Mouse (Mus musculus): ENCODE measurements at regions not wholly inside any gene's neighbourhood (a gene's known extent, or its start where the extent isn't known, plus 50 kb on each side); places are given as distances from the start of the nearest gene placed in this dataset.

GRCm38 (mm10) chr4:81568404-81568803, 125.8 kb upstream of the Mpdz start:
- Histone ChIP-seq H3K9ac (replicated peaks; ENCODE audit: low read depth, low read length) (no peak overlapping the region; the same call in 1 of the 2 replicates), H3K4me3 (replicated peaks; ENCODE audit: low read length) (no peak overlapping the region), H3K27ac (ENCODE audit: low read length) (peak overlapping the region; percentile 91), H3K9me3 (ENCODE audit: control insufficient read depth, low read length) (no peaks in the 10 kb centered on the region), H3K27me3 (replicated peaks; ENCODE audit: control insufficient read depth, insufficient read depth, low read length) (no peaks in the 10 kb centered on the region), H3K4me1 (replicated peaks; ENCODE audit: control insufficient read depth, insufficient read depth, low read length) (peaks cover 53% of the 10 kb centered on the region), H3K36me3 (ENCODE audit: control insufficient read depth, insufficient read depth) (no peaks in the 10 kb centered on the region), H3K4me2 (ENCODE audit: low read length) (no peak overlapping the region)
- 31% methylated on average over 6 of the region's 6 CpGs for whole genome bisulfite sequencing
- ATAC-seq = peak; percentile 51

GRCm38 (mm10) chr4:81567928-81568327, 125.3 kb upstream of the Mpdz start:
- peaks cover 52% of the 10 kb centered on the region for H3K4me1 ChIP-seq (replicated peaks; ENCODE audit: control insufficient read depth, insufficient read depth, low read length)

GRCm38 (mm10) chr4:81566526-81566925, 123.9 kb upstream of the Mpdz start:
- peaks cover 50% of the 10 kb centered on the region for H3K4me1 ChIP-seq (replicated peaks; ENCODE audit: control insufficient read depth, insufficient read depth, low read length)
- H3K9me3 ChIP-seq (ENCODE audit: control insufficient read depth, low read length) = no peaks in the 10 kb centered on the region
- peak overlapping the region; percentile 2; the same call in 1 of the 2 replicates for H3K9ac ChIP-seq (replicated peaks; ENCODE audit: low read depth, low read length)
- no peaks in the 10 kb centered on the region for H3K36me3 ChIP-seq (ENCODE audit: control insufficient read depth, insufficient read depth)
- H3K4me3 ChIP-seq (replicated peaks; ENCODE audit: low read length) = 0 out of 2 replicates have a peak overlapping the region, but pooled peaks have one; percentile 1
- H3K27ac ChIP-seq (ENCODE audit: low read length) = peak overlapping the region; percentile 91
- H3K27me3 ChIP-seq (replicated peaks; ENCODE audit: control insufficient read depth, insufficient read depth, low read length) = no peaks in the 10 kb centered on the region
- ATAC-seq = peak; percentile 65
- H3K4me2 ChIP-seq (ENCODE audit: low read length) = peak overlapping the region; percentile 39
- WGBS = 18% methylated on average over 11 of the region's 11 CpGs

More at GRCm38 (mm10) chr4:81567928-81568327, 125.3 kb upstream of the Mpdz start:
- H3K36me3 ChIP-seq (ENCODE audit: control insufficient read depth, insufficient read depth) = no peaks in the 10 kb centered on the region
- H3K9me3 ChIP-seq (ENCODE audit: control insufficient read depth, low read length) = no peaks in the 10 kb centered on the region
- WGBS = 15% methylated on average over 5 of the region's 5 CpGs
- no peak overlapping the region; the same call in 1 of the 2 replicates for H3K4me2 ChIP-seq (ENCODE audit: low read length)
- H3K27me3 ChIP-seq (replicated peaks; ENCODE audit: control insufficient read depth, insufficient read depth, low read length) = no peaks in the 10 kb centered on the region
- no peak overlapping the region for H3K9ac ChIP-seq (replicated peaks; ENCODE audit: low read depth, low read length)
- H3K27ac ChIP-seq (ENCODE audit: low read length) = peak overlapping the region; percentile 91
- no peak overlapping the region for H3K4me3 ChIP-seq (replicated peaks; ENCODE audit: low read length)
- peak; percentile 93 for ATAC-seq

- peak; percentile 59 for ATAC-seq
- peaks cover 53% of the 10 kb centered on the region for H3K4me1 ChIP-seq (replicated peaks; ENCODE audit: control insufficient read depth, insufficient read depth, low read length)
- no peaks in the 10 kb centered on the region for H3K9me3 ChIP-seq (ENCODE audit: control insufficient read depth, low read length)
- peak overlapping the region; percentile 42 for H3K4me2 ChIP-seq (ENCODE audit: low read length)
- WGBS = 42% methylated on average over 21 of the region's 21 CpGs
- no peaks in the 10 kb centered on the region for H3K36me3 ChIP-seq (ENCODE audit: control insufficient read depth, insufficient read depth)
- H3K27me3 ChIP-seq (replicated peaks; ENCODE audit: control insufficient read depth, insufficient read depth, low read length) = no peaks in the 10 kb centered on the region
- no peak overlapping the region for H3K4me3 ChIP-seq (replicated peaks; ENCODE audit: low read length)
- H3K27ac ChIP-seq (ENCODE audit: low read length) = peak overlapping the region; percentile 91
- peak overlapping the region; percentile 32 for H3K9ac ChIP-seq (replicated peaks; ENCODE audit: low read depth, low read length)
These were observed 123.1 kb upstream of the Mpdz start for GRCm38 (mm10) chr4:81565422-81566395.

GRCm38 (mm10) chr4:81564446-81564845, 121.8 kb upstream of the Mpdz start:
- no peaks in the 10 kb centered on the region for H3K27me3 ChIP-seq (replicated peaks; ENCODE audit: control insufficient read depth, insufficient read depth, low read length)
- no peak overlapping the region for H3K4me3 ChIP-seq (replicated peaks; ENCODE audit: low read length)
- peak overlapping the region; percentile 37 for H3K4me2 ChIP-seq (ENCODE audit: low read length)
- H3K27ac ChIP-seq (ENCODE audit: low read length) = no peak overlapping the region
- no peaks in the 10 kb centered on the region for H3K36me3 ChIP-seq (ENCODE audit: control insufficient read depth, insufficient read depth)
- peaks cover 53% of the 10 kb centered on the region for H3K4me1 ChIP-seq (replicated peaks; ENCODE audit: control insufficient read depth, insufficient read depth, low read length)
- WGBS = 5% methylated on average over 6 of the region's 6 CpGs
- ATAC-seq = no peak
- H3K9ac ChIP-seq (replicated peaks; ENCODE audit: low read depth, low read length) = peak overlapping the region; percentile 35; the same call in 1 of the 2 replicates
- H3K9me3 ChIP-seq (ENCODE audit: control insufficient read depth, low read length) = no peaks in the 10 kb centered on the region

- Histone ChIP-seq H3K9ac (replicated peaks; ENCODE audit: low read depth, low read length) (no peak overlapping the region), H3K4me1 (replicated peaks; ENCODE audit: control insufficient read depth, insufficient read depth, low read length) (peaks cover 45% of the 10 kb centered on the region), H3K9me3 (ENCODE audit: control insufficient read depth, low read length) (no peaks in the 10 kb centered on the region), H3K27ac (ENCODE audit: low read length) (peak overlapping the region; percentile 51; the same call in 1 of the 2 replicates), H3K4me2 (ENCODE audit: low read length) (peak overlapping the region; percentile 18; the same call in 1 of the 2 replicates), H3K4me3 (replicated peaks; ENCODE audit: low read length) (no peak overlapping the region), H3K27me3 (replicated peaks; ENCODE audit: control insufficient read depth, insufficient read depth, low read length) (no peaks in the 10 kb centered on the region), H3K36me3 (ENCODE audit: control insufficient read depth, insufficient read depth) (no peaks in the 10 kb centered on the region)
- WGBS = 33% methylated on average over 10 of the region's 10 CpGs
- ATAC-seq = no peak
These were observed 121.0 kb upstream of the Mpdz start for GRCm38 (mm10) chr4:81563574-81563973.

GRCm38 (mm10) chr4:81561453-81561852, 118.8 kb upstream of the Mpdz start:
- no peak overlapping the region for H3K4me3 ChIP-seq (replicated peaks; ENCODE audit: low read length)
- H3K9me3 ChIP-seq (ENCODE audit: control insufficient read depth, low read length) = no peaks in the 10 kb centered on the region
- no peak for ATAC-seq
- peaks cover 27% of the 10 kb centered on the region for H3K4me1 ChIP-seq (replicated peaks; ENCODE audit: control insufficient read depth, insufficient read depth, low read length)
- H3K27me3 ChIP-seq (replicated peaks; ENCODE audit: control insufficient read depth, insufficient read depth, low read length) = no peaks in the 10 kb centered on the region
- no peak overlapping the region for H3K9ac ChIP-seq (replicated peaks; ENCODE audit: low read depth, low read length)
- H3K36me3 ChIP-seq (ENCODE audit: control insufficient read depth, insufficient read depth) = no peaks in the 10 kb centered on the region
- WGBS = 47% methylated on average over 4 of the region's 4 CpGs
- no peak overlapping the region for H3K4me2 ChIP-seq (ENCODE audit: low read length)
- H3K27ac ChIP-seq (ENCODE audit: low read length) = no peak overlapping the region

GRCm38 (mm10) chr4:81550816-81551215, 108.2 kb upstream of the Mpdz start:
- H3K4me1 ChIP-seq (replicated peaks; ENCODE audit: control insufficient read depth, insufficient read depth, low read length) = no peaks in the 10 kb centered on the region
- H3K27me3 ChIP-seq (replicated peaks; ENCODE audit: control insufficient read depth, insufficient read depth, low read length) = no peaks in the 10 kb centered on the region
- no peak overlapping the region for H3K9ac ChIP-seq (replicated peaks; ENCODE audit: low read depth, low read length)
- WGBS = 57% methylated on average over 4 of the region's 4 CpGs
- no peak overlapping the region for H3K4me2 ChIP-seq (ENCODE audit: low read length)
- H3K9me3 ChIP-seq (ENCODE audit: control insufficient read depth, low read length) = no peaks in the 10 kb centered on the region
- no peak overlapping the region for H3K27ac ChIP-seq (ENCODE audit: low read length)
- no peaks in the 10 kb centered on the region for H3K36me3 ChIP-seq (ENCODE audit: control insufficient read depth, insufficient read depth)
- no peak overlapping the region for H3K4me3 ChIP-seq (replicated peaks; ENCODE audit: low read length)
- no peak for ATAC-seq

- Histone ChIP-seq H3K4me3 (replicated peaks; ENCODE audit: low read length) (no peak overlapping the region), H3K9ac (replicated peaks; ENCODE audit: low read depth, low read length) (no peak overlapping the region), H3K27ac (ENCODE audit: low read length) (peak overlapping the region; percentile 9; the same call in 1 of the 2 replicates), H3K27me3 (replicated peaks; ENCODE audit: control insufficient read depth, insufficient read depth, low read length) (no peaks in the 10 kb centered on the region), H3K4me1 (replicated peaks; ENCODE audit: control insufficient read depth, insufficient read depth, low read length) (no peaks in the 10 kb centered on the region), H3K4me2 (ENCODE audit: low read length) (no peak overlapping the region), H3K36me3 (ENCODE audit: control insufficient read depth, insufficient read depth) (no peaks in the 10 kb centered on the region), H3K9me3 (ENCODE audit: control insufficient read depth, low read length) (no peaks in the 10 kb centered on the region)
- ATAC-seq = no peak
- 85% methylated on average over 4 of the region's 4 CpGs for WGBS
These were observed 107.6 kb upstream of the Mpdz start for GRCm38 (mm10) chr4:81550256-81550655.
